Mouse (Mus musculus) urinary bladder, adult 18-20 months (tissue): ENCODE data around the gene Sirt6.

Experiments
- DNase-seq, 2 experiments: peaks; one replicate each; pipeline ENCODE4 v3.0.0; 2022; ENCODE audit warnings: low spot score in 2 of 2, mixed read lengths in 2 of 2

Gene Sirt6

GRCm38 (mm10) chr10:81626101-81626993, 1.2 kb downstream of the Sirt6 start:
- DNase-seq, result no peak

GRCm38 (mm10) chr10:81623441-81623840, 4.2 kb downstream of the Sirt6 start:
- no peak for DNase-seq

GRCm38 (mm10) chr10:81620786-81621185, 6.8 kb downstream of the Sirt6 start:
- DNase-seq, result no peak

- DNase-seq, result no peak
These were observed 7.6 kb downstream of the Sirt6 start for GRCm38 (mm10) chr10:81619976-81620375.

- DNase-seq, result no peak
These were observed 12.1 kb downstream of the Sirt6 start for GRCm38 (mm10) chr10:81615486-81615885.

- DNase-seq, result no peak
These were observed 14.8 kb downstream of the Sirt6 start for GRCm38 (mm10) chr10:81612779-81613178.

- DNase-seq, result no peak
These were observed 19.3 kb downstream of the Sirt6 start for GRCm38 (mm10) chr10:81608308-81608707.

- peak; percentile 84 to 96 for DNase-seq
These were observed 21.4 kb downstream of the Sirt6 start, which contains the start of gene BC025920 for GRCm38 (mm10) chr10:81605974-81606751. BC025920 (plus strand) TSS chr10:81606270.

- DNase-seq, result no peak
These were observed 22.0 kb downstream of the Sirt6 start for GRCm38 (mm10) chr10:81605666-81605973.

- DNase-seq, result peak; percentile 71 to 77
These were observed 22.5 kb downstream of the Sirt6 start for GRCm38 (mm10) chr10:81604968-81605665.

- no peak for DNase-seq
These were observed 23.3 kb downstream of the Sirt6 start for GRCm38 (mm10) chr10:81604019-81604967.

- DNase-seq, result no peak
These were observed 24.9 kb downstream of the Sirt6 start for GRCm38 (mm10) chr10:81602741-81603151.

- DNase-seq, result no peak
These were observed 26.1 kb downstream of the Sirt6 start for GRCm38 (mm10) chr10:81601396-81601905.

GRCm38 (mm10) chr10:81600738-81601203, 26.8 kb downstream of the Sirt6 start, which contains the start of gene Tle6:
Tle6 (minus strand) TSS chr10:81601073.
- peak; percentile 87 to 91 for DNase-seq

GRCm38 (mm10) chr10:81600096-81600495, 27.5 kb downstream of the Sirt6 start:
- DNase-seq, result no peak

GRCm38 (mm10) chr10:81599630-81600029, 28.0 kb downstream of the Sirt6 start:
- DNase-seq, result no peak

- DNase-seq, result no peak
These were observed 28.7 kb downstream of the Sirt6 start for GRCm38 (mm10) chr10:81598871-81599270.

- no peak for DNase-seq
These were observed 29.3 kb downstream of the Sirt6 start for GRCm38 (mm10) chr10:81598342-81598741.

- no peak for DNase-seq
These were observed 30.3 kb downstream of the Sirt6 start for GRCm38 (mm10) chr10:81597137-81597950.

GRCm38 (mm10) chr10:81596611-81597010, 31.0 kb downstream of the Sirt6 start:
- DNase-seq, result peak in 1 of 2 experiments; percentile 39
